Mouse (Mus musculus) heart, adult 11 months (tissue): ENCODE results near the gene Pbx2.

ENCODE experiments used
- DNase-seq: peaks from one replicate; pipeline ENCODE4 v3.0.0; 2022

Pbx2 gene

DNA sequence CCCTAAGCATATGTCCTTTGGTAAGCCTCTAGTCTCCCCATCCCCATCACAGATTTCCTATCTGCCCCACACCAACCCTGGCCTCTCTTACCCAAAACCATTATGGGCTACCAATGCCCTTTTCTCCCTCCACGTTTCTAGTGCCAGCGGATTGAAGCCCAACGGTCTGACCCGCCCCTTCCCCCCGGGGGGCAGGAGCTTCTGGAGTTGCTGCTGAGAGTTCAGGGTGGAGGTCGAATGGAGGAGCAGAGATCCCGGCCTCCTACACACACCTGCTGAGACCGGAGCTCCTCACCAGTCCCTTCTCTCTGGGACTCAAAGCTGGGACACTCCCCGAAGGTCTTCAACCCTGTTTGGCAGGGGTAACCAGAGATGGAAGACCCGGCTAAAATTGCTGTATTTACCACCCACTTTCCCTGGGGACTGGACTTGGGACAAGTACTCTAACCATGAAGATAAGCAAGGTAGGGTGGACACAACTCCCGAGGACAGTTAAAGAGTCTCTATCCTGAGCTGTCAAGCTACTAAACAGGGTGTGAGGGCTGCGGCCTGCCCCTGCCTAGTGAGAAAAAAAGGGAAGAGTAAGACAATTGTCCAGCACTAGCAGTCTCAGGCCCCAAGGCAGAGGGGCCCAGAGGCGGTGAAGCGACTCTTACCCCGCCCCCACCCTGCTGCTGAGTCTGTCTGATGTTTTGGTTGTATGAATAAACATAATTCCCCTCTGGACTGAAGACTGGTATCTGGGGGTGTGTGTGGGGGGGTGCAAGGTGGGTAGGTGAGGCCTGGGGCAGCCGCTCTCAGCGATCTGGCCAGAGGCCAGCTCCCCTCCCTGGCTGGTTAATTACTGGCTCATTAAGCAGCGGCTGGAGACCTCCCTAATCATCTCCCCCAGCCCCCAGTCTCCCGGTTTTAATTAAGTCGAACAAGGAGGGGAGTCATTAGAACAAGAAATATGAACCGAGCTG lies at the start of gene Pbx2:
Pbx2 (plus strand) TSS at position 238 of the 965 bp plus-strand sequence.
- peak; percentile 96 for DNase-seq

DNA sequence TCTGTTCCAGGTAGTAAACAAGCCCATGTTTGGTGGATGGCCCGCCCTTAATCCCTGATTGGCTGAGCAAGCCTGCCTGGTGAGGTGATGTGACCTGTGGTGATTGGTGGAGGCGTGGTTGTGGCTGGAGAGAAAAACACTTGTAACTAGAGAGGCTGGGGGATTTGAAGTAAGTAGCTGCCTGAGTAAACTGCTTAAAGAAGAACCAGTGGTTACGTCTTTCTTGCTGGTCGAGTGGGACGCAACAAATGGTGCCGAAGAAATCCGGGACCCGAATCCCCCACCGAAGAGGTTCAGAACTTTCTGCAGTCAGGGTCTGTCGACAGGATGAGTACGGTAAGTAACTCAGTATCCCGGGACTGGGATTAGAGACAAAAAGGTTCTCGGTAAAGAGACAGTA lies 47.5 kb upstream of the Pbx2 start:
- DNase-seq, result peak; percentile 55

DNA sequence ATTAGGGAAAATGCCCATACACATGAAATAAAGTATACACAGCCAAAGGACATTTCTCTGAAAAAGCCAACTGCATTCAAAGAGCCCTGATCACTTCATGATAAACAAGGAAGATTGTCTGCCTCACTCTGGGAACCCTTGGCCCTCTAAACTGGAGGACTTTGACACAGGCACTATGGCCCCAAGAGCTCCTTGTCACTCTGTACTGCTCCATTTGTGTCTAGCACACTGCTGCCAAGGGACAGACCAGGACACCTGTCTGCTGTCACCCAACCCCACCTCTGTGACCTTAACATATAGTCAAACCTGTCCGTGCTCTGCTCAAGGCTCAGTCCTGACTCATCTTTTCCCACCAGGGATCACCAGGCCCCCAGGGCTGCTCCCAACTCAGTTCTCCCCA lies 44.3 kb upstream of the Pbx2 start:
- DNase-seq, result no peak

DNA sequence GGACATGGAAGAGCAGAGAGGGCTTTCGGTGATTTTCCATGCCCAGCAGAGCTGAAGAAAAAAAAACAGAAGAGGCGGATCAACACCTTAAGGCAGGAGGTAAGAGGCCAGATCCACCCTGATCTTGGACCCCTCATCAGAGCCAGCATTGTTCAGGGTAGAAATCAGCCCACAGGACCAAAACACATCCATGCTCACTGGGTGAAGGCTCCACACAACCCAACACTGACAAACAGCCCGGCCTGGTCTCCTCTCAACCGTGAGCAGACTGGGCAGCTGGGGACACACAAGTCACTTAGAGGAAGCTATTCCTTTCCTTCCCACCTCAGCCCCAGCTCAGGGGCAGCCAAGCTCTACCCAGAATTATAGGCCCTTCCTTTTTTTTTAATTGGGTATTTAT lies 43.5 kb upstream of the Pbx2 start:
- DNase-seq, result peak; percentile 73

DNA sequence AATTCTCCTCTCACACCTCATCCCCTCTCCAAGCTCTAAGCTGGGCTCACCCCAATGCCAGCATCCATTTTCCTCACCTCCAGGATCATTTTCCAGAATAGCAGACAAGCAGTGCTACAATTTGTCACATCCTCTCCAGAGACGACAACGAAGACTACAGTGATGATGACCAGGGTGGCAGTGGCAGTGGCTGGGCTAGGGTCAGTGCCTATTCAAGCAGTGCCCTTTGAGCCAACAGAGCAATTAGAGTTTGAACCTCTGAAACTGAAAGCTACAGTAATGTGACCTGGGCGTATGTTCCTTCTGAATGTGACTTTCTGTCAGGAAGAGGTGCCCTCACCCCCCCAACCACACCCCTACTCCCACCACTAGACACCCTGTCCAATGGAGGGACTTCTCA lies 41.9 kb upstream of the Pbx2 start:
- DNase-seq, result no peak

DNA sequence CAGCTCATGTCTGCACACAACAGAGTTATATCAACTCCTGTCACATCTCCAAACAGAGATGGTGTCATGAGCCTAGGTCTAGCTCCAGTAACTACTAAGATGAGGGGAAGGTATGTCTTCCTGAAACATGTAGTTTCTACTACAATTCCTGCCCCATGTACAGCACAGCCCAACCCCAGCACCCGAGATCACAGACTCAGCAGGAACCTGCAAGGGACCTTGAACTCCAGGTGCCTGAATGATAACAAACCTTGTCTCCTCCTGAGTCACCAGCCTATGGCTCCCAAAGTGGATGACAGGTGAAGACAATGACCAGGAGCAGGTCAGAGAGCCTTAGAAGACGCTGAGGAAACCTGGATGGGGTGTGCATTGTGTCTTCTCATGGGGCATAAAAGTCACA lies 41.2 kb upstream of the Pbx2 start:
- peak; percentile 45 for DNase-seq

DNA sequence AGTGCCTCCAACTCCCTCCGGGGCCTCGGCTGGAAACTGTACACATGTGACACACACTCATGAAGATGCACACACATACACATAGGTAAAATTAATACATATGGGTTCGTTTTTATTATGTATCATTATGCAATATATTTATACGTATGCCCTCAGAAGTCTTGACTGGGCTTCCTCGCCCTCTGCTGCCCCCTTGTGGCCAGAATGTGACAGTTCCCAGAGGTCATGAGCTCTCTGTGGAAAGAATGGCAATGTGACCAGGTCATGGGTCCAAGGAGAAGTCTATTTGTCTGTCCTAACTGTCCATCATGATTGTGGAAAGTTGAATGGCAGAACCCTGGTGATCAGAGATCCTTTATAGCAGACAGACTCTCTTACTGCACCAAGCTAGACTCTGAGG lies 35.6 kb upstream of the Pbx2 start:
- DNase-seq, result peak; percentile 97

DNA sequence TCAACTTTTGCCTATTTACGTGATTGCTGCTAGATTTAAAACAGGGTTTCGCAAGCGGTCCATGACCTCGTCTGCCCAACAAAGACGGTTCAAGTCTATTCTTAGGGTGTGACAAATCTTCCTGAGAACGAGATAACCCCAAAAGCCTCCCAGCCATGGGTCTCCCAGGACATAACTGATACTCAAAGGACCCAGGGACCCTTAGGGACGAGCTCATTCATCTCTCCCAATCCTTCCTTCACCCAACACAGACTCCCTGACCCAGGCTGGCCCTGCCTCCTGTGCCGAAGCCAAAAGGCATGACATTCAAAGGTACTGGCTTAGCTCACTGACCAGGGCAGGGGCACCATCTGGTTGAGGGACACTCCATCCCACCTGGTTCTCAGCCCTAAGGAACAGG lies 34.7 kb upstream of the Pbx2 start:
- DNase-seq, result peak; percentile 80

DNA sequence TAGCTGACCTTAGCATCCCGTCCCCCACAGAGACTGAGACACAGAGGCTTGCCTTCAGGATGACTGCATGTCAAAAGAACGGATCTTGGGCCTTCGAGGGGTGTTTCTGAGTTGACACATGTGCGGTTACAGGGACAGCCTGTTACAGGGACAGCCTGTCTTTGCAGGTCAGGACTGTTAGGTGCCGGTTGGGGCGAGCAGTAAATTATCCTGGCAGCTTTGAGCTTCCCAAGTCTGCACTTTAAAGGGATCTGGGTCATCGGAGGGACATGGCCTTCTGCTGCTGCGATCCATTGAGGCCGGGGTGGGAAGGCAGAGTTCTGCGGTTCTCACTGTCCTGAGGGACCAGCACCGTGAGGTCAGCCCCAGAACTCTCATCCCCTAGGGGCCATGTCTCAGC lies 33.7 kb upstream of the Pbx2 start:
- DNase-seq, result peak; percentile 92

DNA sequence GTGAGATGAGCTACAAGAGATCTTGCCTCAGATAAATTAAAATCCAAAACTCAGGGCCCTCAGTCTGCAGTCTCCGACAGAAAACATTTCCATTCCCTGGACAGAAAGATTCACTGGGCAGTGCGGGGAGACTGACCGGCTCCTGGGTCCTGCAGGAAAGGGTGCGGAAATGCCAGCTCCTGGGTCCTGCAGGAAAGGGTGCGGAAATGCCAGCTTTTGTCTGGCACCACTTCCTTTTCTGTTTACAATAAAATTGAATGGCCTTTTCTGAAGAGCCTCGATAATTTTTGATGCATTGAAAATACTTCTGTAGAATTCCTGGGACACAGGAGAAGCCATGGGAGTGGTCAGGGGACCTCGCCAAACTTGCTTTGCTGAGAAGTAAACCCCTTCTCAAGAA lies 31.9 kb upstream of the Pbx2 start:
- no peak for DNase-seq

DNA sequence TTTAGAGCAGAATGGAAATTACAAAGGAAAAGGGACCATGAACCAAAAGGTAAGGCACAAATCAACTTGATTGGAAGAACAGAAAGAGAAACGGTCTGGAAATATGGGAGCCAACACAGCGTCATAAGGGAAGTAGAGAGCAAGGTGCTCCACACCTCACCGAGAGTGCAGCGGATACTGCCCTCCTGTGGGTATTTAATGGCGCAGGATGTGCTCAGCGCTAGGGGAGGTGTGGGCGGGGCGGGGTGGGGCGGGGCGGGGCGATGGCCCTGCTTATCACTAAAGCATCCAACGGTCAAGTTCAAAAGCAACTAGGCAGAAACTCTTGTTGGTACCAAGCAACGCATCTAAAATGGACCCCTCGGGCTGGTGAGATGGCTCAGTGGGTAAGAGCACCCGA lies 31.2 kb upstream of the Pbx2 start:
- no peak for DNase-seq

DNA sequence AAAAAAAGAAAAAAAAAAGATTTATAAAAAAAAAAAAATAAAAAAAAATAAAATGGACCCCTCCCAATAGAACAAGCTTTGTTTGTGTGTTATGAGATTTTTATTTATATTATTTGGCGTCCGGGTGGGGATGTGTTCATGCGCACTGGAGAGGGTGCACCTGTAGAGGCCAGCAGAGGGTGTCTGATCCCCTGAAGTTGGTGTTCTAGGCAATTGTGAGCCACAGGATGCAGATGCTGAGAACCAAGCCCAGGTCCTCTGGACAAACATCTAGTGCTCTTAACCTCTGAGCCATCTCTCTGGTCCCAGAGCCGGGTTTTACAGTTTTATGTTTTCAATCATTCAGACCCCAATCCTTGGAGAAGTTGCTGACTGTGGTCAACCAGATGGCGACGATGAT lies 30.6 kb upstream of the Pbx2 start:
- DNase-seq, result peak; percentile 83

DNA sequence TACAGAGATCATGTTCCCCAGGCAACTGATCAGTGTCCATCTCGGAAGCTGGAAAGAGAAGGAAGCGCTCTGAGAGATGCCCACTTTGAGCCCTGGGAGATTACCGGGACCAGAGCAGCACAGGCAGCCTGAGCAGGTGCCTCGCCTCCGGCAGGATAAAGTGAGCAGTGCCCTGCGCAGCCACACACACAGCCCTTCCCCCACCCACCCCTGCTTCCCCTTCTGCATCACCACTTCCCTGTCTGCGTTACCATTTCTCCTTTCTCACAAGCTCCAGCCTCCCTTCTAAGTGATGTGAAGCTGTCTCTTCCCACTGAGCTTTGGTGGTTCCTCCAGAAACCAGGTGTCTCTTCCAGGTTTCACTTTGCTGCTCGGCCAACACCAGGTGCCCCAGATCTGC lies 29.9 kb upstream of the Pbx2 start:
- DNase-seq, result peak; percentile 91

DNA sequence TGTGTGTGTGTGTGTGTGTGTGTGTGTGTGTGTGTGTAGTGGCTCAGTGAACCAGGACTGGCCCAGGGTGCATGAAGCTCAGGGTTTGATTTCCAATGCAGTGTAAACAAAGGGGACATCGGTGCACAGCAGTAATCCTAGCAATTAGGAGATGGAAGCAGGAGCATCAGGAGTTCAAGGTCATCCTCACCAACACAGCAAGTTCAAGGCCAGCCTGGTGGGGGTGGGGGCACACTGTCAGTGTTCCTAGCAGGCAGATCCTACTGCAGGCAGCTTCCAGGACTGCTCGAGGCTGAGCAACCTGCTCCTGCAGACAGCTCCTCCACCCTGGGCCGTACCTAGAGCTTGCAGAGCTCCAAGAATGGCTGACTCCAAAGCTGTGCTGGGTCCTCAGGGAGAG lies 28.5 kb upstream of the Pbx2 start:
- DNase-seq, result no peak

DNA sequence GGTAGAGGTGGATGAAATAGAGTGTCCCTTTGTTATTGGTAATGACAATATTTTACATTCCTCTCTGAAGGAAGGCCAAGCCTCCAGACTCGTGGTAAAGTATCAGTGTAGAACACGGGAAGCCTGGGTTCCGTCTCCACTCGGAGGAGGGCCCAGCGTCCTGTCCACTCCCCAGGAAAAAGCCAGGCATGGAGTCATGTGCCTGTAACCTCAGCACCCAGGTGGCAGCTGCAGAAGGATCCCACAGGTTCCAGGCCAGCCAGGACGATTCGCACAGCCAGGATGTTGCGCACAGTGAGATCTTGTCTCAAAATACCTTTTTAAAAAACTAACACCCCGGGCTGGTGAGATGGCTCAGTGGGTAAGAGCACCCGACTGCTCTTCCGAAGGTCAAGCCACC lies 27.7 kb upstream of the Pbx2 start:
- peak; percentile 95 for DNase-seq

DNA sequence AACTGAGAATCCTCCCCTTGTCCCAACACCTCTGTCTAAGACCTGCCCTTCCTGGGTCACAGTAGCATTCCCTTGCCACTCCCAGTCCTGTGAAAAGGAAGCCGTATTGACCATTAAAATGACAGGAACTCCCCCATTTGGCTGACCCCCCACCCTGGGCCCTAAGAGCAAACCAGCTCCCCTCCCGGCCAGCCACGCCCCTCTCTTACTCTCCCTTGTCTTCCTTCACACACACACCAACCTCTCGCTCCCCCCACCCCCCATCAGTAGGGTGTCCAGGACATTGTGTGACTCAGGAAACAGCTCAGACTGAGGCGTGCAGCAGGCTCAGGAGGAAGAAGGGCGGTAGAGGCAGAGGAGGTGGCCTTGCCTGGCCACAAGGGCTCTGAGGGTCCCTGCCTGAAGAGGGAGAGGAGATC lies 27.1 kb upstream of the Pbx2 start, which contains the start of gene Notch4:
Notch4 (plus strand) TSS at position 266 of the 419 bp plus-strand sequence.
- peak; percentile 99 for DNase-seq

DNA sequence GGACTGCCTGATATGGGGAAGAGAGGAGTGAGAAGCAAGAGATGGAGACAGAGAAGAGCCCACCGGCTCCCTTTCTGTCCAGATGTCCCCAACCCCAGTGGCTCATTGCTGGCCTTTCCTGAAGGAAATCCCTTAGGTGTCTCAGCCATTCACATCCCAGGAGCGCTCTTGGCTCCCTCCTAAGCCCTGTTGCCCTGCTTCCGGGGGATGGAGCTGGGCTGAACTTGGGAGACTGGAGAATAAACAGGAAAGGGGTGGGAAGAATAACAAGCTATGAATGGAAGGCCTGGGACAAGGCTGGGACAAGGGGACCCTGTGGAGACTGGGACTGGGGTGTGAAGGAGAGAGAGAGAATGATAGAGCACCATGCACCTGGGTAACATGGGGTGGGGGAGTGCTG lies 26.3 kb upstream of the Pbx2 start:
- peak; percentile 99 for DNase-seq

DNA sequence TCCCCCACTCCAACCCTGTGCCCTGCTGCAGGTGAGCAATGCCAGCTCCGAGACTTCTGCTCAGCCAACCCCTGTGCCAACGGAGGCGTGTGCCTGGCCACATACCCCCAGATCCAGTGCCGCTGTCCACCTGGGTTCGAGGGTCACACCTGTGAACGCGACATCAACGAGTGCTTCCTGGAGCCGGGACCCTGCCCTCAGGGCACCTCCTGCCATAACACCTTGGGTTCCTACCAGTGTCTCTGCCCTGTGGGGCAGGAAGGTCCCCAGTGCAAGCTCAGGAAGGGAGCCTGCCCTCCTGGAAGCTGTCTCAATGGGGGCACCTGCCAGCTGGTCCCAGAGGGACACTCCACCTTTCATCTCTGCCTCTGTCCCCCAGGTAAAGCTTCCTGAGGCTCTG lies 23.8 kb upstream of the Pbx2 start:
- peak; percentile 90 for DNase-seq

DNA sequence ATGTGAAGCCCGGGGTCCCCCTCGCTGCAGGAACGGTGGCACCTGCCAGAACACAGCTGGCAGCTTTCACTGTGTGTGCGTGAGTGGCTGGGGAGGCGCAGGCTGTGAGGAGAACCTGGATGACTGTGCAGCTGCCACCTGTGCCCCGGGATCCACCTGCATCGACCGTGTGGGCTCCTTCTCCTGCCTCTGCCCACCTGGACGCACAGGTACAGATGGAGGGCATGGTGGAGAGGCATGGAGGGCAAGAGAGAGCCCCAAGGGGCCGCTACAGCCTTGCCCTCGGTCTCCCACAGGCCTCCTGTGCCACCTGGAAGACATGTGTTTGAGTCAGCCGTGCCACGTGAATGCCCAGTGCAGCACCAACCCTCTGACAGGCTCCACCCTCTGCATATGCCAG lies 22.6 kb upstream of the Pbx2 start:
- DNase-seq, result peak; percentile 91

DNA sequence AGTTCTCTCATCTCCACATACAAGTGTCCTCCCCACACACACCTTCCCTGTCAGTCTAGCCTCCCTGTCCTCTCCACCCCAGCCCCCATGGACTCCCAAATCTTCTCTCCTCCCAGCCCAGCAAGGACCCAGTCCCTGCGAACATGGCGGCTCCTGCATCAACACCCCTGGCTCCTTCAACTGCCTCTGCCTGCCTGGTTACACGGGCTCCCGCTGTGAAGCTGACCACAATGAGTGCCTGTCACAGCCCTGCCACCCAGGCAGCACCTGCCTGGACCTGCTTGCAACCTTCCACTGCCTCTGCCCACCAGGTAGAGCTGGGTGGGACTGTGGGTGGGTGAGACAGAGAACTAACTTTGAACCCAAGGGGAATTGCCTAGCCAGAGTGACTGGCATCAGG lies 21.1 kb upstream of the Pbx2 start:
- peak; percentile 89 for DNase-seq

DNA sequence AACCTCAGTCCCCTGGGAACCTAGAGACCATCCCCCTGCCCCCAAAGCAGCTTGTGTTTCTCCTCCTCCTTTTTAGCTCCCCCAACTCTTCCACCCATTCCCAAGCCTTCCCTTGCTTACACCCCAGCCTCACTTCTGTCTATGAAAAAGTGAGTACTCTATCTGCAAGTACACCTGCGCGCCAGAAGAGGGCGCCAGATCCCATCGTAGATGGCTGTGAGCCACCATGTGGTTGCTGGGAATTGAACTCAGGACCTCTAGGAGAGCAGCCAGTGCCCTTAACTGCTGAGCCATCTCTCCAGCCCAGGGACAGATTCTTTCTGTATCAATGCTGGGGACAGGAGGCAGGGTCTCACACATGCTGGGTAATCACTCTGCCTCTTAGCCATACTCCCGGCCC lies 19.2 kb upstream of the Pbx2 start:
- DNase-seq, result peak; percentile 81

DNA sequence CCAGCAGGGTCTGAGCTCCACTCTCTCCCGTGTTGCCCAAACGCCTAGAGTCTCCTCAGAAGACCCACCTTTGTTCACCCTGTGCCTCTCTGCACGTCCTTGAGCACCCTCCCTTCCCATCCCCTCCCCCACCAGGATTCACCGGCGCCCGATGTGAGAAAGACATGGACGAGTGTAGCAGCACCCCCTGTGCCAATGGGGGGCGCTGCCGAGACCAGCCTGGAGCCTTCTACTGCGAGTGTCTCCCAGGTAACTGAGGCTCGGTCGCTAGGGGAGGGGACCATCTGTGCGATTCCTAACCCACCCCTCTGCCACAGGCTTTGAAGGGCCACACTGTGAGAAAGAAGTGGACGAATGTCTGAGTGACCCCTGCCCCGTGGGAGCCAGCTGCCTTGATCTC lies 18.7 kb upstream of the Pbx2 start:
- peak; percentile 88 for DNase-seq

DNA sequence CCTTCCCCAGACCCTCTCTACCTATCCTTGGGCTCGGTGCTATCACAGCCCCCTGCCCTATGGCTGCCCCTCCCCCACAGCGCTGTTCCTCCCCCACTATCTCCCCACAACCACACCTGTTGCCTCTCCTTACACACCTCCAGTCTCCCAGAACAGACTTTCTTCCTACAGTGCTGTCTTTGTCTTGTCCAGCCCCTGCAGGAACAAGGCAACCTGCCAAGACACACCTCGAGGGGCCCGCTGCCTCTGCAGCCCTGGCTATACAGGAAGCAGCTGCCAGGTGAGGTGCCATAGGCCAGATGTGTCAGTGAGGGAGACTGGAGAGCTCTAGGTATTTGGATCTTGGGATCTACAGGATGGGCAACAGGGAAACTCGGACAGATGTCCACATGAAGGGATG lies 14.5 kb upstream of the Pbx2 start:
- DNase-seq, result no peak

DNA sequence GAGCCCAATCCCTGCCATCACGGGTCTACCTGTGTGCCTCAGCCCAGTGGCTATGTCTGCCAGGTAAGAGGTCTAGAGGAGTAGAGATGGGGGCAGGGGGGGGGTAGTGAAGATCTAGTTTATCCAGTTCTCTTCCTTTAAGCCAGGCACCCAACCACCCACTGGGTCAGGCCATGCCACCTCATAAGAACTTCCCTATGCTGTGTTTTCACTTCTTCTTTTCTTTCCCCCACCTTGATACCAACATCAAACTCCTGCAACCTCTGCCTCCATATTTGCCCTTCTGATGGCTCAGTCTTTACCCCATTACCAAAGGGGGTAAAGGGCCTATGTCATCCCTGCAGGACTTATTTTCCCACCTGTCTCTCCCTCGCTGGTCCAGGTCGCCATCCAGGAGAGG lies 13.0 kb upstream of the Pbx2 start:
- DNase-seq, result no peak

DNA sequence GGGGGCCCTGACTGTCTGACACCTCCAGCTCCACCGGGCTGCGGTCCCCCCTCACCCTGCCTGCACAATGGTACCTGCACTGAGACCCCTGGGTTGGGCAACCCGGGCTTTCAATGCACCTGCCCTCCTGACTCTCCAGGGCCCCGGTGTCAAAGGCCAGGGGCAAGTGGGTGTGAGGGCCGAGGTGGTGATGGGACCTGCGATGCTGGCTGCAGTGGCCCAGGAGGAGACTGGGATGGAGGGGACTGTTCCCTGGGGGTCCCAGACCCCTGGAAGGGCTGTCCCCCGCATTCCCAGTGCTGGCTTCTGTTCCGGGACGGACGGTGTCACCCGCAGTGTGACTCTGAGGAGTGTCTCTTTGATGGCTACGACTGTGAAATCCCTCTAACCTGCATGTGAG lies 8.5 kb upstream of the Pbx2 start:
- peak; percentile 93 for DNase-seq
